Mouse (Mus musculus): ENCODE data around the gene Rbm42. TPM values are rescaled to one million over a fixed set of nuclear protein-coding genes. Genes with fewer than 3 reads are reported as not detected.
A peak's percentile ranks its signal among the peaks of the same experiment; 100 is the strongest.

Rbm42 gene
- polyA plus RNA-seq, 1 experiment from 2014 or later: 76.7 TPM

DNA sequence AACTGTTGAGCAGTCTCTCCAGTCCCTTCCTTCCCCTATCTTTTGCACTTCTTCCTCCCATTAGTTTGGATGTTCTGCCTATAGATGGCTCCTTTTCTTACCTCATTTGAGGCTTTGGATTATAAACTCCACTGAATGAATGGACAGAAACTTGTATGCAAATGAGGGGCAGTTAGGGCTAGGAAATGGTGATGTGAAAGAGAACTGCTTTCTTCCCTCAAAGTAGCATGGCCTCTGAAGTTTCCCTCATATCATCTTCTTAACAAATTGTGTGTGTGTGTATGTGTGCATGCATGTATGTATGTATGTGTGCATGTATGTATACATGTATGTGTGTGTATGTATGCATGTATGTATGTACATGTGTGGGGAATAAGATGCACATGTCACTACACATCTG lies 21.1 kb downstream of the Rbm42 start:
- ATAC-seq (replicated peaks; ENCODE audit: insufficient number of reproducible peaks, low FRiP score, low TSS enrichment): no peak
- no peak overlapping the region for H3K4me2 ChIP-seq
- H3K36me3 ChIP-seq (ENCODE audit: control insufficient read depth, insufficient read depth, low read length): peaks cover 4% of the 10 kb centered on the region; the same call in 1 of the 2 replicates
- H3K4me3 ChIP-seq (ENCODE audit: low read depth, low read length): no peak overlapping the region
- H3K27ac ChIP-seq (ENCODE audit: low read depth, low read length): no peak overlapping the region
- no peak overlapping the region for H3K9ac ChIP-seq (ENCODE audit: low read depth, low read length)
- H3K4me1 ChIP-seq (ENCODE audit: control insufficient read depth, insufficient read depth, low read length): peaks cover 8% of the 10 kb centered on the region
- H3K9me3 ChIP-seq (replicated peaks; ENCODE audit: control insufficient read depth, low read length): no peaks in the 10 kb centered on the region
- peaks cover 22% of the 10 kb centered on the region for H3K27me3 ChIP-seq (ENCODE audit: control insufficient read depth, insufficient read depth, low read length)

- H3K4me2 ChIP-seq: no peak overlapping the region; the same call in 1 of the 2 replicates
- peaks cover 3% of the 10 kb centered on the region; the same call in 1 of the 2 replicates for H3K27me3 ChIP-seq (ENCODE audit: control insufficient read depth, insufficient read depth, low read length)
- peaks cover 15% of the 10 kb centered on the region for H3K36me3 ChIP-seq (ENCODE audit: control insufficient read depth, insufficient read depth, low read length)
- no peak overlapping the region for H3K4me3 ChIP-seq (ENCODE audit: low read depth, low read length)
- H3K27ac ChIP-seq (ENCODE audit: low read depth, low read length): no peak overlapping the region
- 85% methylated on average over 5 of the region's 5 CpGs for WGBS (ENCODE audit: insufficient replicate concordance)
- peaks cover 8% of the 10 kb centered on the region for H3K4me1 ChIP-seq (ENCODE audit: control insufficient read depth, insufficient read depth, low read length)
- ATAC-seq (replicated peaks; ENCODE audit: insufficient number of reproducible peaks, low FRiP score, low TSS enrichment): no peak
- no peaks in the 10 kb centered on the region for H3K9me3 ChIP-seq (replicated peaks; ENCODE audit: control insufficient read depth, low read length)
- H3K9ac ChIP-seq (ENCODE audit: low read depth, low read length): no peak overlapping the region
Observed at GRCm38 (mm10) chr7:30626647-30627046, 23.5 kb downstream of the Rbm42 start.

DNA sequence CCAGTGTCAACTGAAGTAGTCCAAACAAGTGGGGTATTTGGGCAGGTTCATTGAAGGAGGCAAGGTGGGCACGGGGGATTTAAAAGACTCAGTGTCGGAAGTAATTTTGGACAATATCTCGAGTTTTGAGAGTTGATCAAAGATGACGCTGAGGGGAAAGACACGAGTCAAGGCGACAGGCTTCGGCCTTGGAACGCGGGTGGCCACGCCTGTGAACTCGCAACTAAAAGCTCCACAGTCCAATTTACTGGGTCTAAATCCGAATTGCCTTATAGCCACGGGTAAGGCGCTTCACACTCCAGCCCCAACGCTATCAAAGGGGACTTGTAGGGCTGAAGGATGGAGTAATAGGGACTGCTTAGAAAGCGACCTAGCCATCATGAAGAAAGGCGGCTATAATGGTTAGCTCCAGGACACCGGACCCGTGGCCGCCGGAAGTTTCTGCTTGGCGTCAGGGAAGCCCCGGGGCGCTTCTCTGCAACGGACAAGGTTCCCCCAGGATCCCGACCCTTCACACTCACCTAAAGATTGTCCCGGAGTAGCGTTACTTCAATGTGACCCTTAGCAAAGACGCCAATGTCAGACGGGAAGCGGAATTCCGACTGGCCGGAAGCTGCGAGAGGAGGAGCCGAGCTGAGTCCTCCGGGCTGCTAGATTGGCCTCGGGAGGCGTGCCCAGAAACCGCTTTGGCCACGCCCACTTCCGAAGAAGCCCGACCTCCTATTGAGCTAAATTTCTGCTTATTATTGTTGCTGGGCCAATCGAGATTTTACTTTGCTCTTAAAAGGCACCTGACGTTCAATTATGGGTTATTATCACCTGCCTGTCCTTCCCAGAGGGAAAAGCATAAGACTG lies 24.4 kb downstream of the Rbm42 start, which contains the start of gene Cox6b1:
Gene Cox6b1, minus strand, starts transcription at position 622 of the 855 bp plus-strand sequence.
- H3K9me3 ChIP-seq (replicated peaks; ENCODE audit: control insufficient read depth, low read length): no peaks in the 10 kb centered on the region
- H3K4me2 ChIP-seq: peak within 1 kb of the TSS; percentile 93
- WGBS (ENCODE audit: insufficient replicate concordance): under 1% methylated on average over 44 of the region's 44 CpGs
- H3K27me3 ChIP-seq (ENCODE audit: control insufficient read depth, insufficient read depth, low read length): no peaks in the 10 kb centered on the region
- H3K4me3 ChIP-seq (ENCODE audit: low read depth, low read length): peak within 1 kb of the TSS; percentile 88
- H3K4me1 ChIP-seq (ENCODE audit: control insufficient read depth, insufficient read depth, low read length): peaks cover 8% of the 10 kb centered on the region
- H3K27ac ChIP-seq (ENCODE audit: low read depth, low read length): peak within 1 kb of the TSS; percentile 73
- peak; percentile 87 for ATAC-seq (replicated peaks; ENCODE audit: insufficient number of reproducible peaks, low FRiP score, low TSS enrichment)
- H3K9ac ChIP-seq (ENCODE audit: low read depth, low read length): peak within 1 kb of the TSS; percentile 96
- peaks cover 19% of the 10 kb centered on the region for H3K36me3 ChIP-seq (ENCODE audit: control insufficient read depth, insufficient read depth, low read length)

DNA sequence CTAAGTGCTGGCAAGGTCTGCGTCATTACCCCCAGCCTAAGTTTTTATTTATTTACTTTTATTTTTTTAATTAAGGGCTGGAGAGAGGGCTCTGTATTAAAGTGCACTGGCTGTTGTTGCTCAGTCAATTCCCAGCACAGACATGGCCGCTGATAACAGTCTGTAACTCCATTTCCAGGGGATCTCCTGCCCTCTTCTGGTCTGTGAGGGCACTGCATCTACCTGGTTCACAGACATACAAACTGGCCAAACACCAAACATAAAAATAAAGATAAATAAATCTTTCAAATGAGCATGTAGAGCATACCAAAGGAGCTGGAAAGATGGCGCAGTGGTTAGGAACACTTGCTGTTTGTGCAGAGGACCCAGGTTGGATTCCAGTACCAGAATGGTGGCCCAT lies 30.9 kb downstream of the Rbm42 start:
- WGBS (ENCODE audit: insufficient replicate concordance): 85% methylated on average over 3 of the region's 3 CpGs
- Histone ChIP-seq H3K4me2 (no peak overlapping the region), H3K9ac (ENCODE audit: low read depth, low read length) (no peak overlapping the region), H3K27ac (ENCODE audit: low read depth, low read length) (no peak overlapping the region), H3K27me3 (ENCODE audit: control insufficient read depth, insufficient read depth, low read length) (no peaks in the 10 kb centered on the region), H3K9me3 (replicated peaks; ENCODE audit: control insufficient read depth, low read length) (no peaks in the 10 kb centered on the region), H3K4me1 (ENCODE audit: control insufficient read depth, insufficient read depth, low read length) (no peaks in the 10 kb centered on the region), H3K36me3 (ENCODE audit: control insufficient read depth, insufficient read depth, low read length) (peaks cover 51% of the 10 kb centered on the region), H3K4me3 (ENCODE audit: low read depth, low read length) (no peak overlapping the region)
- no peak for ATAC-seq (replicated peaks; ENCODE audit: insufficient number of reproducible peaks, low FRiP score, low TSS enrichment)

GRCm38 (mm10) chr7:30618658-30619057 lies 31.5 kb downstream of the Rbm42 start:
- Histone ChIP-seq H3K4me3 (ENCODE audit: low read depth, low read length) (no peak overlapping the region), H3K4me1 (ENCODE audit: control insufficient read depth, insufficient read depth, low read length) (no peaks in the 10 kb centered on the region), H3K4me2 (no peak overlapping the region), H3K27me3 (ENCODE audit: control insufficient read depth, insufficient read depth, low read length) (no peaks in the 10 kb centered on the region), H3K9ac (ENCODE audit: low read depth, low read length) (no peak overlapping the region), H3K9me3 (replicated peaks; ENCODE audit: control insufficient read depth, low read length) (no peaks in the 10 kb centered on the region), H3K36me3 (ENCODE audit: control insufficient read depth, insufficient read depth, low read length) (peaks cover 48% of the 10 kb centered on the region), H3K27ac (ENCODE audit: low read depth, low read length) (no peak overlapping the region)
- ATAC-seq (replicated peaks; ENCODE audit: insufficient number of reproducible peaks, low FRiP score, low TSS enrichment): no peak
- WGBS (ENCODE audit: insufficient replicate concordance): 94% methylated on average over 9 of the region's 9 CpGs

- H3K27ac ChIP-seq (ENCODE audit: low read depth, low read length): no peak overlapping the region
- H3K4me3 ChIP-seq (ENCODE audit: low read depth, low read length): no peak overlapping the region
- ATAC-seq (replicated peaks; ENCODE audit: insufficient number of reproducible peaks, low FRiP score, low TSS enrichment): no peak
- H3K4me1 ChIP-seq (ENCODE audit: control insufficient read depth, insufficient read depth, low read length): peaks cover 2% of the 10 kb centered on the region; the same call in 1 of the 2 replicates
- H3K4me2 ChIP-seq: no peak overlapping the region
- H3K36me3 ChIP-seq (ENCODE audit: control insufficient read depth, insufficient read depth, low read length): peaks cover 34% of the 10 kb centered on the region
- 56% methylated on average over 5 of the region's 5 CpGs for WGBS (ENCODE audit: insufficient replicate concordance)
- H3K9me3 ChIP-seq (replicated peaks; ENCODE audit: control insufficient read depth, low read length): no peaks in the 10 kb centered on the region
- no peaks in the 10 kb centered on the region for H3K27me3 ChIP-seq (ENCODE audit: control insufficient read depth, insufficient read depth, low read length)
- H3K9ac ChIP-seq (ENCODE audit: low read depth, low read length): no peak overlapping the region
Observed at GRCm38 (mm10) chr7:30615049-30615760, 34.9 kb downstream of the Rbm42 start.

- WGBS (ENCODE audit: insufficient replicate concordance): 67% methylated on average over 2 of the region's 2 CpGs
- no peak overlapping the region for H3K4me2 ChIP-seq
- no peak for ATAC-seq (replicated peaks; ENCODE audit: insufficient number of reproducible peaks, low FRiP score, low TSS enrichment)
Observed at GRCm38 (mm10) chr7:30614454-30614853, 35.7 kb downstream of the Rbm42 start.

GRCm38 (mm10) chr7:30613529-30614112 lies 36.5 kb downstream of the Rbm42 start:
- Histone ChIP-seq H3K4me1 (ENCODE audit: control insufficient read depth, insufficient read depth, low read length) (peaks cover 6% of the 10 kb centered on the region; the same call in 1 of the 2 replicates), H3K4me2 (no peak overlapping the region), H3K9me3 (replicated peaks; ENCODE audit: control insufficient read depth, low read length) (no peaks in the 10 kb centered on the region), H3K27me3 (ENCODE audit: control insufficient read depth, insufficient read depth, low read length) (0 out of 2 replicates have a peak, but pooled peaks cover 3% of the 10 kb centered on the region), H3K9ac (ENCODE audit: low read depth, low read length) (no peak overlapping the region), H3K4me3 (ENCODE audit: low read depth, low read length) (no peak overlapping the region), H3K27ac (ENCODE audit: low read depth, low read length) (no peak overlapping the region), H3K36me3 (ENCODE audit: control insufficient read depth, insufficient read depth, low read length) (peaks cover 26% of the 10 kb centered on the region)
- no peak for ATAC-seq (replicated peaks; ENCODE audit: insufficient number of reproducible peaks, low FRiP score, low TSS enrichment)
- 24% methylated on average over 14 of the region's 14 CpGs for WGBS (ENCODE audit: insufficient replicate concordance)

More at GRCm38 (mm10) chr7:30614454-30614853, 35.7 kb downstream of the Rbm42 start:
- H3K27me3 ChIP-seq (ENCODE audit: control insufficient read depth, insufficient read depth, low read length): no peaks in the 10 kb centered on the region
- no peak overlapping the region for H3K9ac ChIP-seq (ENCODE audit: low read depth, low read length)
- H3K4me3 ChIP-seq (ENCODE audit: low read depth, low read length): no peak overlapping the region
- no peak overlapping the region for H3K27ac ChIP-seq (ENCODE audit: low read depth, low read length)
- H3K9me3 ChIP-seq (replicated peaks; ENCODE audit: control insufficient read depth, low read length): no peaks in the 10 kb centered on the region
- H3K36me3 ChIP-seq (ENCODE audit: control insufficient read depth, insufficient read depth, low read length): peaks cover 33% of the 10 kb centered on the region
- peaks cover 6% of the 10 kb centered on the region; the same call in 1 of the 2 replicates for H3K4me1 ChIP-seq (ENCODE audit: control insufficient read depth, insufficient read depth, low read length)

Data from heart, embryonic 11.5 days (tissue).